Mouse (Mus musculus): Measurements from ENCODE around the gene BC017158. TPM values are rescaled to one million over a fixed set of nuclear protein-coding genes. Genes with fewer than 3 reads are reported as not detected.
"Not testable (repeated sequence)": the region's sequence is repeated elsewhere in the genome, so short reads cannot be mapped to it uniquely, and the experiment has no call there.

BC017158 gene
- total RNA-seq (2021) = 1 to 10 TPM; 5.4 to 5.6 TPM
- long read RNA-seq, experiment 1, transcript BC017158-201 (13 exons, 2,627 nt) = major isoform, 7 of 10 reads
- long read RNA-seq, experiment 1, partial matches to known transcripts = 3 of 10 reads
- long read RNA-seq, experiment 1, other reads (novel, unspliced or antisense) = 0 of 10 reads
- long read RNA-seq, experiment 2, partial matches to known transcripts = 2 of 2 reads
- long read RNA-seq, experiment 2, other reads (novel, unspliced or antisense) = 0 of 2 reads

DNA sequence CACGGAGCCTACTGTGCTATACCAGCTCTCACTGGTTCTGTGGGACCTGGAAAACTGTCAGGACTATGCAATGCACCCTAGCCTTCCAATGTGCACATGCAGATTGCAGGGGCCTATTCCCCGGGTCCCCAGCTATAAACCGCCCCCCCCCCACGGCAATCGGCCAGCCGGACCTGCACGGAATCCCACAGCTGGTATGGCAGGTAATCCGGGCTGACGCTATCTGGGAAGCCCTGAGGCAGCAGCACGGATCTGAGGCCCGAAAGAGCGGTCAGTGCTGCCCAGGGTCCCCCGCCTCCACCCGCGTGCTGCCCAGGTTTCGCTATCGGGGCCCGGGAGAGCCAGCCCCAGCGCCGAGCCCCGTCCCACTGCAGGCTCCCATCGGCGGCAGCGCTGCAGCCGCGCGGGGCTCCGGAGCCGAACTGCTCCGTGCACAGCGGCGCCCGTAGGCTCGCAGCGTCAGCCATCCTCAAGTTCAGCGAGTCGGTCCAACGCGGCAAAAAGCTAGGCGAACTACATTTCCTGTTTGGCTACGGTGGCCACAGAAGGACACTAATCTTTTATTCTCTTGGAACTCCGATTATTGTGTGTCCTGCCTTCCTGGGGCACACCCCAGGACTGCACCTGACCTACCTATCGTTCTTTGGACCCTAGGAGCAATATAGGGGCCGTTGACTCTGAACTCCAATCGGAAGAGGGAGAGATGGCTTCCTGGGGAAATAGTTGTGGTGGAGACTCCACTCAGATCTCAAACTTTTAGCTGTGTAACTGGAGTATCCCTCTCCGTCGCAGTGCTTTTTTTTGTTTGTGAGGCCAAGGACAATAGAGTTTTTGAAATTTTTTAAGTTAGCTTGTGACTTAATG lies at the start of gene BC017158:
BC017158 (minus strand) TSS at position 554 of the 864 bp plus-strand sequence.
- DNase-seq = peak; percentile 88 to 92

DNA sequence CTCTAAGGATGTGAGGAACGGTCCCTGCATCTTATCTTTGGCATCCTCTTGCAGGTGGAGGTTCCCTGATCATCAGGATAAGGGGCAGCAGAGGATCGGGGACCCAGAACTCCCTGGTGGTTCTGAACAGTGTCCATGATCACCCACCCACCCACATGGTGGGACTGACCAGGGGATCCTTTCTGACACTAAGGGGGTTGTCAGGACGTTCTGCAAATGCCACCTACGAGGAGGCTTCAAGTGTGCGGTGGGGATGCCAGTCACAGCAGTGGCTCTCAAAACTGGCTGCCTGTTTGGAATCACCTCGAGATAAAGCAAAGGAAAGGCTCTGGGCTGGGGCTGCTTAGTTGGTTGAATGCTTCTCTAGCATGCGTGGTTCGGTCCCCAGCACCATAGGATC lies 49.0 kb upstream of the BC017158 start:
- DNase-seq = no peak

DNA sequence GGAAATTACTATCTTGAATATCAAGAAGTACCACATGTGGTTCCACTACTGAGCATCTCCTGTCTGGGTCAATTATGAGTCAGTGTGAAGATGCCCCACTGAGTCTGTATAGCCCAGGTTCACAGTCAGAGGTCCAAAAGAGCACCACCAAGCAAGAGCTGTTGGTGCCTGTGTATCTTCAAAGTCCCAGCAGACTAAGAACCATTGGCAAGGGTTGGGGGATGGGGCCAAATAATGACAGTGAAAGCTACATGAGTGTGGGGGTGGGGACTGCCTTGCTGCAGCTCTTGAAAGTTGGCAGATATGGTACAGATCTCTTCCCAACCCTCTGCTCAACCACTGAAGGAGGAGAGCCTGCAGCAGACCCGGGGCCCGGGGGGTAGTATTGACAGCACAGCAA lies 48.6 kb upstream of the BC017158 start:
- DNase-seq = no peak

- no peak for DNase-seq
Measured at GRCm38 (mm10) chr7:128345691-128346090, 47.7 kb upstream of the BC017158 start.

DNA sequence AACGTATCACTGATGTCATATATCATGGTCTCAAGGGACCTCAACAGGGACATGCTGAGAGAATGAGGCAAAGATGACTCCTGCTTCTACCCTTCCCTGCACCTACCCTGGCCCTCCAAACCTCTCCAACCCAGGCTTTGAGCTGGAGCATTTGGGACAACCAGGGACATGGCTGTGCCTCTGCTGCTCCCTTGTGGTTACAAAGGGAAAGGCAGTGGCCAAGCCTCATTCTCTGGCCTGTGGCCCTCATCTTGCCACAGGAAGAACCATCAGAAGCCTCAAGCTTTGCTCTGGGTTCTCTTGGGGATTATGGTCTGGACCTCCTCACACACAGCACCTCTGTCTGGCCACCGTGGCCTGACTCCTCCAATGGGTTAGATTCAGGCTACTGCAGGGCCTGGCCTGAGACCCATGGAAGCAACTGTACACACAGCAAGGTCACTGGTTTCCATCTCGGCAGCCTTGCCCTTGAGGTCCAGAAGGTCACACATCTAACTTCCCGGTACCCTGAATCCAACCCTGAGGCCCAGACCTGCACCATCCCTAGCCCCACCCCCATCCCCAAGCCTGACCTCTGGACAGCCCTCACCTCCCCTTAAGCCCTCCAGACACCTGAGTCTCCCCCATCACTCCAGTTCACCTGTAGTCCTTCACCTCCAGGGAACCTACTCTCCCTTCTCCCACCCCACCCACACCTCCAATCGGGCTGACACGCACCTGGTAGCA lies 47.1 kb upstream of the BC017158 start:
- peak; percentile 77 to 87 for DNase-seq

- peak in 1 of 2 experiments; percentile 10 for DNase-seq
Measured at GRCm38 (mm10) chr7:128344488-128344887, 46.5 kb upstream of the BC017158 start.

DNA sequence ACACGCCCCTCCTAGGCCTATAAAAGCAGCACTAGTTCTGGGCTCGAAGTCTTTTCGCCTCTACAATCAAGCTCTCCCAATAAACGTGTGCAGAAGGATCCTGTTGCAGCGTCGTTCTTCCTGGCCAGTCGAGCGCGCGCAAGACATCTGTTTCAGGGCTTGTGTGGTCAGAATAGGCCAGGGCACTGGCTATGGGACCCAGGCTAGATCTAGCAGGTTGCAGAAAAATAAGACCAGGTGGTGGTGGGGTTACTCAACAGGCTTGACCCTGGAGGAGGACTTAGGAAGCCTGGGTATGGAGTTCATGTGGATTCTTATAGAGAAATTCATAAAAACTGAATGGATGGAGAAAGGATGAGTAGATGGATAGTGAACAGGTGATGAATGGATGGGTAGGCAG lies 44.7 kb upstream of the BC017158 start:
- DNase-seq = not testable (repeated sequence)

DNA sequence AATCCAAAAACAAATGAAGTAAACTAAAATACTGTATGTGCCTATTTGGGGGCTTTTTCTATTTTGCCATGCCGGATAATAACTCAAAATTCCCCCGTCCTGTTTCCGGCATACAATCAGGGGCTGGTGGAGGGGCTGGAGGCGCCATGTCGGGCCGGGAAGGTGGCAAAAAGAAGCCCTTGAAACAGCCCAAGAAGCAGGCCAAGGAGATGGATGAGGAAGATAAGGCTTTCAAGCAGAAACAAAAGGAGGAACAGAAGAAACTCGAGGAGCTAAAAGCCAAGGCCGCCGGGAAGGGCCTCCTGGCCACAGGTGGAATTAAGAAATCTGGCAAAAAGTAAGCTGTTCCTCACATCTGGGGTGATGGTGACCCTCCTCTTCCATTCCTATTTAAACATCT lies 42.4 kb upstream of the BC017158 start:
- DNase-seq = not testable (repeated sequence)

- DNase-seq = peak; percentile 4 to 56
Measured at GRCm38 (mm10) chr7:128332896-128333295, 34.9 kb upstream of the BC017158 start.

- DNase-seq = no peak
Measured at GRCm38 (mm10) chr7:128330981-128331380, 33.0 kb upstream of the BC017158 start.

- no peak for DNase-seq
Measured at GRCm38 (mm10) chr7:128324977-128325376, 27.0 kb upstream of the BC017158 start.

DNA sequence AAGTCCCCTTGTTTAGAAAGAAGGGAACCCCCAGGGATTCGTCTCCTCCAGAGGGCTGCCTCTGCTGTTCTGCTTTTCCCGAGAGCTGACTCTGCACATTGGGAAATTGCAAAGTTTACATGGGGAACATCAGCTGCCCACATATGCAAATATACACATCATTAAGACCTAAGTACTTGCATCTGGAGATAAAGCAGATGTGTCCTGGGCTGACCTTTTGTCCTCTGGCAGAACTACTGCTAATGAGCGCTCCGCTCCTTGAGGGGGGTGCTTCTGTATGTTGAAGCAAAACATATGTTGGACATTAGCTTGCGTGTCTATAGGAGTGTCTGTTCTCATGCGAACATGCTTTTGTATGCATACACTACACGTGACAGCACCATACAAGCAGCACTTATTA lies 23.3 kb upstream of the BC017158 start:
- DNase-seq = no peak

DNA sequence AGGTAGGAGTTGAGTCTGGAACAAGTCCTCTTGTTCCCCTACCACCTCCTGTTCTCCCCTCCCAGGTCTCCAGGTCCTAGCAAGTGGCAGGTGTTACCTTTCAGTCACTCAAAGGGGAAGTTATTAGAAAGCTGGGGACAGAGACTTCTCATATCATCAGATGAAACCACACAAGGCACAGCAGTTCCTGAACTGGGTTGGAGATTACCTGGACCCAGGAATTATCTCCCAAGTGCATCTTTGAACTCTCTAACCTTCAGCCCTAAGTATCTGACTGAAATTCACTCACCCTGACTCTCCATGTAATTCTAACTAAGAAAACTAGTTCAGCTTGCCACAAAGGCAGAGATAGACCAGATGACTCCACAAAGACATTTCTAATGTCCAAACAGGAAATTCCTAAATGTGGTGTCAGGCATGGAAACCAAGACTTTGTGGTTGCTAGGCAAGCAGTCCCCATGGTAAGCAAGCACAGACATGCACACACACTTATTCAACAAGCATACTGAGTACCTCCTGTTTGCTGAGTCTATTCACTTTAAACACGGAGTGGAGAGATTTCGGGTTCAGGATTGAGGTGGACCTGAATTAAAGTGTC lies 22.3 kb upstream of the BC017158 start:
- peak in 1 of 2 experiments; percentile 35 for DNase-seq

DNA sequence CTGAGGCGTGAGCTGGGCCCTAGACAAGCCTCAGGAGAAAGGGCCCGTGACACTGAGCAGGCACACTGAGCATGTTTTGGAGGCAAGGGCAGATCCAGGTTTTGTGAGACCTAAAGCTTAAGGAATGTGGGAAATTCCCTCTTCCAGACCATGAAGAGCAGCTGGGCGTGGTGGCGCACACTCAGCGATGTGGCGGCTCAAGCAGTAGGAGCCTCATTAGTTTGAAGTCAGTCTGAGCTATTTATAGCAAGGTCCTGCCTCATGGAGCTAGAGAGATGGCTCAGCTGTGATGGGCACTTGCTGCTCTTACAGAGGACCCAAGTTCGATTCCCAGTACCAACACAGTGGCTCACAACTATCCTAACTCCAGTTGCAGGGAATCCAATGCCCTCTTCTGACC lies 21.2 kb upstream of the BC017158 start:
- DNase-seq = no peak

GRCm38 (mm10) chr7:128317011-128317410 lies 19.0 kb upstream of the BC017158 start:
- no peak for DNase-seq

DNA sequence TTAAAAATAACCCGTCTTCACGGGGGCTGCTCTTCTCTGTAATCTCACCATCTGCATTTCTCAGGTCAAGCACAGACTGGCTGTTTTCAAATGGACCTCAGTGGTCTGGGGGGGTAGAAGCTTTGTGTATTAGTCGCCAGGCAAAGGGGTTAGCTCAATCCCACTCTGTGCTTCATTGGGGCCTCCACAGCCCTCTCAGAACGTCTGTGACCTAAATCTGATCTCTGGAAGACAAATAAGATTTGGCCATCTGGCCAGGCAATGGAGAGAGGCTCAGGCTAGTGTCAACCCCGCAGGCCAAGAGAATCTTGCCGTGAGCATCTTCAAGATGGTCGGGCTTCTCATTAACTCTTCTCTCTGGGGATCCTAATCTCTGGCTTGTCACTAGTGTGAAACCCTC lies 16.5 kb upstream of the BC017158 start:
- DNase-seq = no peak

DNA sequence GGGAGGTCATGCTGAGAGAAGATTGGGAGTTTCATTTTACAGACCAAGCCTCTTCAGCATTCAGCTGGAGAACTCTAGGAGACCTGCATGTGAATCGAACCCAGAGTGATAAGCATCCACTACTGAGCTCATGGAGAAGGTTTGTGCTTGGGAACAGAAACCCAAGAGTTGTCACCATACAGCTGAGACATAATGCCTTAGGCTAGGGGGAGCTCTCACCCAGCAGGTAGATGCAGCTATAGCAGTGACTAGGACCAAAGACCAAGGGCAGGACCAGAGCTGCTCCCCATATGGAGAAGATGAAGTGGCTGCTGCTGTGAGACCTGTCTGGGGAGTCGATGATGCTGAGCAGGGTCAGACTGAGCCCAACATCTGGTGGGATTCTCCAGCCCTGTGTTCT lies 15.6 kb upstream of the BC017158 start:
- DNase-seq = no peak

- no peak for DNase-seq
Measured at GRCm38 (mm10) chr7:128312375-128313059, 14.5 kb upstream of the BC017158 start.

GRCm38 (mm10) chr7:128311811-128312210 lies 13.8 kb upstream of the BC017158 start:
- no peak for DNase-seq

DNA sequence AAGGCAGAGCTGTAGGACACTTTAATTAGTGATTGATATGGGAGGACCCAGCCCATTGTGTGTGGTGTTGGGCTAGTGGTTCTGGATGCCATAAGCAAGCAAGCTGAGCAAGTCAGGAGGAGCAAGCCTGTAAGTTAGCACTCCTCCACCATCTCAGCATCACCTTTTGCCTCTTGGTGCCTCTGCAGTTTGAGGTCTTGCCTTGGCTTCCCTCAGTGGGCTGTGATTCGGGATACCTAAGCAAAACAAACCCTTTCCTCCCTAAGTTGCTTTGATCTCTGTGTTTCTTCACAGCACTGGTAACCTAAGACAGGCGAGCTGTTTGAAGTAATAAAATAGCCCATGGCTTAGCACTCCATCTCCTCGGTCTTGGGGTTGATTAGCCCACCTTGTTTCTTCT lies 13.3 kb upstream of the BC017158 start:
- no peak for DNase-seq

- DNase-seq = peak; percentile 32 to 63
Measured at GRCm38 (mm10) chr7:128310229-128310688, 12.3 kb upstream of the BC017158 start.

DNA sequence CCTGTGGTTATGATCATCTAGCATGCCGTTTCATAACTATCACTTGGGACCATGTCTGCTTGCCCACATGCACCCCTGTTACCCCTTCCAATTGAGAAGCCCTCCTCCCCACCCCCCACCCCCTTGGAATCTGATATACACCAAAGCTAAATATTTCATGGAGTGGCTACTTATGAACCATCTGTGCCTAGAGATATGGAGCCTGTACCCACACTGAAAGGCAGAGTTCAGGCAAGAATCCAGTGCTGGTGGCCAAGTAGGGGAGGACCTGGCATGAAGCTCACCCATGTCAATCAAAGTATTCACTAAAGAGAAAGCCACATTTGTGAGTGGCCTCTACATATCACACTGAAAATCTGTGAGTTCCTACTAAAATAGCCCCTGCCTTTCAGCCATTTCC lies 11.8 kb upstream of the BC017158 start:
- DNase-seq = peak in 1 of 2 experiments; percentile 29
